Mouse (Mus musculus) urinary bladder, postnatal 36 days (tissue): ENCODE data around the gene Fads2.

ENCODE experiments used
- DNase-seq, 2 experiments: peaks; one replicate each; pipeline ENCODE4 v3.0.0; 2022; ENCODE audit warnings: low spot score in 2 of 2, mixed read lengths in 1 of 2

The Fads2 gene

GRCm38 (mm10) chr19:10061624-10062023, 39.9 kb downstream of the Fads2 start:
- no peak for DNase-seq

GRCm38 (mm10) chr19:10060783-10061590, 40.6 kb downstream of the Fads2 start:
- no peak for DNase-seq

DNA sequence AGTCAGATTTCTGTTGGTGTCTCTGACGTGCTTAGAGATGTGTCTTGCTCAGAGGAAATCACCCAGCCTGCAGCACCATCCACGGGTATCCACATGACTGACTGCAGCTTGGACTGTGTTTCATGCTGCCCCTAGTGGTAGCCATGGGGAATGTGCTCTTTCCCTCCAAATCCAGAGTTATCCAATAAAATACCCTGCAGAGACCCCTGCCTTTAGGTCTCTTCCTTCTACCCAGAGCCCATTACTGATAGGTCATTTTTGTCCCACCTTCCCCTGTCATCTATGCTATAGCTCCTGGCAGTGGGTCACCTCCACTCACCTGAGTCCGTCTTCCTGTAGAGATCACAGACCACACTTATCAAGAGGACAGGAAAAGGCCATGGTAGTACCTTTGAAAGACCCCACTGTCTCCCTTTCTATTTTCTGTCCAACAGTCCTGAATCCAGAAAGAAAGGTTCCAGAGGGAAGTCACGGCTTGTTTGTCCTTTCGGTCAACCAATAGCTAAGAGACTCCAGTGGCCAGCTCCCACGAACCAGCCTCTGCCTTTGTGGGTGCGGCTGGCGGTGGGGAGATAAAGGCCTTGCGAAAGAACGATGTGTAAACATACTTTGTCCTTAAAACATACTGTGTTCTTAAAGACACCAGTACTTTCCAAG, 41.5 kb downstream of the Fads2 start:
- peak; percentile 67 to 80 for DNase-seq

DNA sequence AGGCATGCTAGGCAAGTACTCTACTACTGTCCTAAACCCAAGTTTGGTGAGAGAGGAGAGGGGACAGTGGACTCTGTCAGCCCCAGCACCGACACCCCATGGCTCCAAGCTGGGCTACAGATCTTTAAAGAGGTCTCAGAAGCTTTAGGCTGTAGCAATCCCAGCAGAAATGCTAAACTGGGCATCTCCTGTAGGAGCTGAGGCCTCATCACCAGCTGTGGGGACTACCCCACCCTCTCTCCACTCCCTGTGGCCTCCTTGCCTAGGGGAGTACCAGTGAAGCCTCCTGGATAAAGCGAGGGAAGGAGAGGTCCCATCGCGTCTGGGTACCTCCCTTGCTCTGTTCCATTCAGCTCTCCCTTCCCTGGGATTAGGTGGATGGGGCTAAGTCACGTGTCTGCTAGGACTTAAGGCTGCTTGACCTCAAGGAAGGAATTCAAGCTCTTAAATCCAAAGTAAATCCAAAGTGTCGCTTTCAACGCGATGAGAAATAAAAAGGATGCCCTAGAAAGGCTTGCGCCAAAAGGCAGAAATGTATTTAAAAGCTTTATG, 42.6 kb downstream of the Fads2 start:
- DNase-seq, result no peak

GRCm38 (mm10) chr19:10058352-10058825, 43.2 kb downstream of the Fads2 start:
- no peak for DNase-seq

DNA sequence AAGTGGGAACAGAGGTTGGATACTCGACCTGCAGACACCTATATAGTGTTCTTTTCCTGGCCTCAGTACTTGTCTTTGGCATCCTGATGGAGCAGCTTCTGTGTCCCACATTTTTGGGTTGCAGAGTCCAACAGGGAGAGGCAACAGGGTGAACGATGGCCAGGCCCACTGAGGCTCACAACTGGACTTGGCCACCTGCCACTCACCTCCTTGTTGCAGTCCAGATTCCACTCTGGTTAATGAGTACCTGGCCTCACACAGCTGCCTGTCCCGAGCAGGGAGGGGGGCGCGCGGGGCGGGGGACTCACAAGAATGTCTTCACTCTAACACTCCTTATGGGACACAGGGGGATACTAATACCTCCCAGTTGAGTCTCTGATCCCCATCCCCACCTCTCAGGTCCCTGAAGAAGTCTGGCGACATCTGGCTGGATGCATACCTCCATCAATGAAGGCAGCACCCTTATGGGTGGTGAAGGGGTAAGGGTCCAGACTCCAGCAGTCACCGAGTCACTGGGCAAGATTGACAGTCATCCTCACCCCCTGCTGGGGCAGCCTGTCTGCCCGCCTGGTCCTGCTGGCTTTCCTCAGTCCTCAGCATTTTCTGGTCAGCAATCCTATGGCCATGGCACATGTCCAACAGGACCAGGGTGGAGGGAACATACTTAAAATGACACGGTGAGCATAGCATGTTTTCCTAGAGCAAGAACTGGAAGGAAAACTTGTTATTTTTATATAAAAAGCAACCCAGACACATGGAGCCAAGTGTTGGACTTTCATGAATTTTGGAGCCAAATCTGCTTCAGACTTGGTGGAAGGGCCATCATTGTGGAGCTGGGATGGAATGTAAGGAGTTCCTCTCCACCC, 43.8 kb downstream of the Fads2 start:
- DNase-seq, result no peak

- no peak for DNase-seq
Observed at GRCm38 (mm10) chr19:10056686-10057085, 44.9 kb downstream of the Fads2 start.

DNA sequence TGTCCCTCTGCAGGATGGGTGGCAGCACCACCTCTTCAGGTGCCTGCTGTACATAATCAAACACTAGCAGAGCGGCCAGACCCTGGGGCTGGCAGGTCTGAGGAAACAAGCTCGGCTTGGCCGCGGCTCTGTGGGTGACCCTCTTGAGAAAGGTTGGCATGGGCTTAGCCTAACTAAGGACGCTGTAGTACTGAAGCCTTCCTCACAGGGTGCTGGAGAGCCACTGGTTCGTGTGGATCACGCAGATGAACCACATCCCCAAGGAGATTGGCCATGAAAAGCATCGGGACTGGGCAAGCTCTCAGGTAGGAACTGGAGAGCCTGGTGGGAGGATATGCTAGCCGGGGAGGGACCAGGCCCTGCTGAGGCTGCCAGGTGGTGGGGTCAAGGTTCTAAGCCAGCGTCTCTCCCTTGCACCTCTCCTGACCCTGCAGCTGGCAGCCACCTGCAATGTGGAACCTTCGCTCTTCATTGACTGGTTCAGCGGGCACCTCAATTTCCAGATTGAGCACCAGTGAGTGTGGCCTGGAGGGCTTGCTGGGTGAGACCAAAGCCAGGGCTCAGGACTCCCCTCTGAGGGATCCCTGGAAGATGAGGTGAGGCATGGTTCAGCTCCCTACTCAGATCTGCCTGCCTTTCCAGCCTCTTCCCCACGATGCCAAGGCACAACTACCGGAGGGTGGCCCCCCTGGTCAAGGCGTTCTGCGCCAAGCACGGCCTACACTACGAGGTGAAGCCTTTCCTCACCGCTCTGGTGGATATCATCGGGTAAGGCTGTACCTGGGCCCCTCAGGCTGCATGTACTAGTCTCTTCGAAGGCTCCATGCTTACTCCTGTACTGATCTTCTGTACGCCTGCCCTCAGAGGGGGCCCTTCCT, 45.5 kb downstream of the Fads2 start:
- no peak for DNase-seq

GRCm38 (mm10) chr19:10055261-10055660, 46.3 kb downstream of the Fads2 start:
- DNase-seq, result no peak

DNA sequence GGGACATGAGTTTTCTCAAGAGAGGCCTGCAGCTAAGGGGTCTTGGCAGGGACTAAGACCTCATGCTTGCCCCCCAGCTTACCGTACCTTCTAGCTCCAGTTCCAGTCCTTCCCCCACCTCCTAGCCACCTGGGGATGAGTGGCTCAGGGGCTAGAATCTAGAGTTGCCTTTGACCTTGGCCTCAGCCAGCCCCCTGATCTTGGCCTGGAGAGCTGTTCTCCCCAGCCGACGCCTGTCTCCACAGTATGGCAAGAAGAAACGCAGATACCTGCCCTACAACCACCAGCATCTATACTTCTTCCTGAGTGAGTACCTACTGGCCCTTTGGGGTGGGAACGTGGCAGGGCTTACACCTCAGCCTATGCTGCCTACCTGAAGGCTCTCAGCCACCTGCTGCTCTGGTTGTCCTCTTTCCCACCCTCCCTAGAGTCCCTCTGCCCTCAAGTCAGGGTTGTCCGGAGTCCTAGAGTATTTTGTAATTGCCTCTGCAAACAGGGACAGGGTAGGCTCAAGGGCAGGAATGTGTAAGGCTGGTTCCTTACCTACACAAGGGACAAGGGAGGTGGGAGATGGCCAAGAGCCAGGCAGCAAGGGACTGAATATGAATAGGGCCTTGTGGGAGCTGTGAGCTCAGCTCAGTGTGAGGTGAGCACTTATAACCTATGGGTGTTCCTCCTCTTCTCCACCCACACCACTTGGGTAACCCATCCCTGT, 47.0 kb downstream of the Fads2 start:
- DNase-seq, result no peak

GRCm38 (mm10) chr19:10053692-10054260, 47.8 kb downstream of the Fads2 start:
- no peak for DNase-seq

DNA sequence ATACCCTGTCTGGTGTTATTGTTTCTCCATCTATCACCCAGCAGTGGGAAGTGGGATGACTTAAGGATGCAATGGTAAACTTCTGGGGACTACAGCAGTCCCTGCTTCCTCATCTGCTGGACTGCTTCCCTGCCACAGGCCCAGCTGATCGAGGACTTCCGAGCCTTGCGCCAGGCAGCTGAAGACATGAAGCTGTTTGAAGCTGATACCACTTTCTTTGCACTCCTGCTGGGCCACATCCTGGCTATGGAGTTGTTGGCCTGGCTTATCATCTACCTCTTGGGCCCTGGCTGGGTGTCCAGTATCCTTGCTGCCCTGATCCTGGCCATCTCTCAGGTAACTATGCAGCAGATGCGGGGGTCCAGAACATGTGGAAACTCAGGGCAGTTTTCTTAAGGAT, 48.8 kb downstream of the Fads2 start:
- no peak for DNase-seq

GRCm38 (mm10) chr19:10050438-10050837, 51.1 kb downstream of the Fads2 start:
- no peak for DNase-seq

GRCm38 (mm10) chr19:10049533-10049932, 52.0 kb downstream of the Fads2 start:
- DNase-seq, result no peak

DNA sequence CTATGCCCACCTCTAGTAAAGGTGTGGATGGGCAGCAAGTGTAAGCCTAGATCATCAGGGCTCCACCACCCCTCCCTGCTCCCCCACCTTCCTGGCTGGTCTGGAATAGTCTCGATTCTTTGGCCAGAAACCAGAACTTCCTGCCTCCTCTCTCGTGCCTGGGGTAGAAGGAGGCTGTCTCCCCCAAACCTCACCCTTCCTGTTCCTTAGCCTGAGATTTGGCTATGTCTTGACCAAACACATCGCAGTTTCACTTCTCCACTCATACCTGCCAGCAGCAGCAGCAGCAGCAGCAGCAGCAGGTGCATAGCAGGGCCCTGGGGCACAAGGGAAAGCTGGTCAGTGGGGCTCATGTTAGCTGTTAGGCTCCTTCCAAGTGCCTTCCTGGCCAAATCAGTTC, 54.6 kb downstream of the Fads2 start:
- no peak for DNase-seq

DNA sequence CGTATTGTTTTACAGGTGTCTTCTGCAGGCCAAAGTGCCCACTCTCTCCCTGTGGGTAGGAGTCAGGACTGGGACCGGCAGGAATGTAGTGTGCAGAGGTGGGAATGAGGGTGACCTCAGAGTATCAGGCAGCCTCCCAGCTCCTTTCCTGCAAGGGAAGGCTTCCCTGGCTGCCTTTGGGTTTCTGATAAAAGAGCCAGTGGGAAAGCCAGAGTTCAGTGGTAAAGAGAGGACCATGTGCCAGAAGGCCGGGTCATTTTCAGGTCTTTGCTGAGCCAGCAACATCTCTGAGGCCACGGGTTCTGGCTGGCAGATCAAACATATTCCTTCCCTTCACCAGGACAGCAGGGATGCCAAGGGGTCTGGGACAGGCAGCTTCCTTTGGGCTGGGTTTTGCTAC, 55.2 kb downstream of the Fads2 start:
- DNase-seq, result no peak

DNA sequence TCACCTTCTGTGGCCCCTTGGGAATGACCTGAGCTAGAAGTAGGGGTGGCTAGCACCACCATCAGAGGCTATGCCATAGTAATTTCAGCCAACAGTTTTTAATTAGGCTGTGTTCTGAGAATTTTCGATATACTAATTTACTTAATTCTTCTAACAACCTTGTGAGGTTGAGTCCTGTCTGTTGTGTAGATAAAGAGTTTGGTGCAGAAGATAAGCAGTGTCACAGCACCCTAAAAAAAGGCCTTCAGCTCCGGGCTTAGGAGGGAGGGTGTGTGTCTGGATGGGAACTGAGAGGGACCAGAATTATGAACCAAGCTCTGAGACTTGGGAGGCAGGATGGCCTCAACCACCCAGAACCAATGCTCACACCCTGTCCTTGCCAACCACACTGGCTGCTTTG, 55.8 kb downstream of the Fads2 start:
- no peak for DNase-seq

DNA sequence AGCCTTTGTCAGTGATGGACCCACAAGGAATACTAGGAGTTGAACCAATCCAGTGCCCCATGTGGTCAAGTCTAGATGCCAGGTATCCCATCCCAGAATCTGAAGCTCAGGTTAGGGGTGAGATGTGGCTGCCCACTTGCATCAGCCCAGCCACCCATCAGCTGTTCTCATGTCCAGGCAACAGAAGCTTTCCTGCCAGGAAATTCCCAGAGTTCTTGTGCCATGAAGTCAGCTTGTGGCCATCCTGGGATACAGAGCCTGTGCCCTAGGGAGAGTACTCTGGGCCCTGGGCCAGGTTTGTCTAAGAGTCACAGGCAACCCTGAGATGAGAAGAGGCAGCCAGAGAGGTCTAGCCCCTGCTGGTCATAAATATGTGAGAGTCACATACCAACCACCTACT, 57.9 kb downstream of the Fads2 start:
- peak in 1 of 2 experiments; percentile 65 for DNase-seq

DNA sequence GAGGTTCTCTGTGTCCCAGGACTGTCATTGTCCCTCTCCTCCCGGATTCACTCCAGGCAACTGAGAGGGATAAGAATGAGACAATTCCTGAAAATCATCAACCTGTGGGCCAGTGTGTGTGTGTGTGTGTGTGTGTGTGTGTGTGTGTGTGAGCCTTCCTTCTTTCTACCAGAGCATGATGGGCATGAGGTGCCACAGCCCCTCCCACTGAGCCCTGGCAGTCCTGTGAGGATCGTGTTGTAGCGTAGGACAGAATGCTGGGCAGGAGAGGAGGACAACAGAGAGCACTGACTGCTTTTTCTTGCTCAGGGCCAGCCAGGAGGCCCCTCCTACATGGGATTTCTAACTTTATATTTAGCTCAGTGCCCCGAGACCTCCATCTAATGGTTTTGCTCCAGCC, 58.7 kb downstream of the Fads2 start:
- DNase-seq, result no peak

- peak in 1 of 2 experiments; percentile 41 for DNase-seq
Observed at GRCm38 (mm10) chr19:10042232-10042631, 59.3 kb downstream of the Fads2 start.
